Mouse (Mus musculus) embryonic fibroblast, embryonic 13.5 days (primary cell): ENCODE data around the gene Enthd1.

Experiments
- CTCF ChIP-seq: IDR thresholded peaks from 2 replicates; pipeline ENCODE4 v1.5.1; 2011; ENCODE audit warnings: mild to moderate bottlenecking, control low read depth, low read length, moderate library complexity, borderline replicate concordance; ENCODE audit not compliant: insufficient read depth
- POLR2A ChIP-seq: IDR thresholded peaks from 2 replicates; pipeline ENCODE4 v1.6.1; 2011; ENCODE audit warnings: low read depth, mild to moderate bottlenecking, control low read depth, low read length, moderate library complexity

- TF ChIP-seq CTCF (no peak), POLR2A (no peak)
Observed at GRCm38 (mm10) chr15:80502741-80503140, 62.2 kb downstream of the Enthd1 start.
